Mouse (Mus musculus) cerebellum, adult (tissue): ENCODE measurements around the gene Pkig.
"Not testable (repeated sequence)": the region's sequence is repeated elsewhere in the genome, so short reads cannot be mapped to it uniquely, and the experiment has no call there.

Experiments
- ATAC-seq: cut with Nextera tagmentation; 2 replicates; pipeline ENCODE4 v1.9.2; 2017; ENCODE audit warnings: mild to moderate bottlenecking, moderate library complexity, mixed read lengths; ENCODE audit not compliant: insufficient number of reproducible peaks, low FRiP score, low TSS enrichment

Pkig gene

GRCm38 (mm10) chr2:163642685-163643575, 15.3 kb upstream of the Pkig start:
- no peak for ATAC-seq

DNA sequence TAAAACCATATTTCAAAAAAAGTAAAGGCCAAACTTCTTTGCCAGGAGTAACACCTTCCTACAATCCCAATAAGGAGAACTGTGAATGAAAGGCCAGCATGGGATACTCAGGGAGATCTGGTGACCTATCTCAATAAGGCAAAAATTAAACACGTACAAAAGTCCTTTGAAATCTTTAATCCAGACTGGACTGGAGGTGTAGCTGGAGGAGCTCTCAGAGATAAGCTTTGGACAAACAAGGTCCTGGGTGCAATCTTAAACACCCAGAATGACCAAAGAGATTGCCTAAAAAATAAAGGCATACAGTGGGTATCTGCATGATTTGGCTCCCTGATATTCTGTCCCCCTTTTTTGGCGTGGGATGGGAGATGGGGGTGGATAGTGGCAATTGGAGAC, 14.6 kb upstream of the Pkig start:
- no peak for ATAC-seq

- ATAC-seq: no peak
These were observed 14.1 kb upstream of the Pkig start for GRCm38 (mm10) chr2:163644047-163644446.

GRCm38 (mm10) chr2:163644575-163645385, 13.4 kb upstream of the Pkig start, which contains the start of gene Serinc3:
TSS of gene Serinc3 (minus strand) at chr2:163645131.
- ATAC-seq: peak; percentile 96

GRCm38 (mm10) chr2:163645700-163646460, 12.3 kb upstream of the Pkig start:
- ATAC-seq: no peak

DNA sequence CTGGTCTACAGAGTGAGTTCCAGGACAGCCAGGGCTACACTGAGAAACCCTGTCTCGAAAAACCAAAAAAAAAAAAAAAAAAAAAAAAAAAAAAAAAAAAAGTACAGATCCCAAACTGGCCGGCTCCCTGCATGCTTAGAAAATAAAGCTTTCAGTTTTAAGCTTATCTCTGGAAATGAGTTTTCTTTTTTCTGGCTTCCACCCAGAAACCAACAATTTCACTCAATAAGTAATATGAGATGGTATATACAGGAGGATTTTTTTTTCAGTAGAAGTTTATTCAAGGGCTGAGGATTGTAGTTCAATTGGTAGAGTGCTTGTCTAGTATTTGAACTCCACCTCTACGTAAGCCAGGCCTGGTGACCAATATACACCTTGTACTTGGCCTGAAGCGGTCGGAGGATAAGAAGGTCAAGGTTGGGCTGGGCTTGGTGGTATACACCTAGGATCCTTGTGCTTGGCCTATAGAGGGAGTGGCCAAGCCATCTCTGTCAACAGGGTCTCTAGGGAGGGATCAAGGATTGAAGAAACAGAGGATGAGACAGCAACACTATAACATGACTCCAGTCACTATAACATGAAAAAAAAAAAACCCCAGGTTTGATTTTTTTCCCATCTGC, 11.6 kb upstream of the Pkig start:
- no peak for ATAC-seq

- ATAC-seq: not testable (repeated sequence)
These were observed 2.5 kb upstream of the Pkig start for GRCm38 (mm10) chr2:163655699-163656098.

DNA sequence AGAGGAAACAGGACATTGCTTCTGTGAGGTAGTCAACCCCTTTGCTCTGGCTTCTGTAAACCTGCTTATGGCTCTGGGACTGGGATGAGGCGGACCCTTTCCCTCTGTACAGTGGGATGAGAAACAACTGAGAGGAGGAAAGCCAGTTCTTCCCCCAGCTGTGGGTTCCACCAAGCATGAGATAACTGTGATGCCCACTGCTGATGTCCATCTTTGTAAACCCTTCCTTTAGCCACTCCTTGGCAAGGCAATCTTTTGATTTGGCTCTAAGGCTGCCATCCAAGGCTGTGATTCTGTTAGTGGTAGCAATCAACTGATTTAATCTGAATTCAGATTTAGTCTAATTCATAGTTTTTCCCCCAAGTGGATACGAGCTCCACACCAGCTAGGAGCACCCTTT, 700 bp upstream of the Pkig start:
- no peak for ATAC-seq

- no peak for ATAC-seq
These were observed 755 bp downstream of the Pkig start for GRCm38 (mm10) chr2:163658941-163659340.

- no peak for ATAC-seq
These were observed 1.2 kb downstream of the Pkig start for GRCm38 (mm10) chr2:163659431-163659830.

- no peak for ATAC-seq
These were observed 2.0 kb downstream of the Pkig start for GRCm38 (mm10) chr2:163660103-163660701.

DNA sequence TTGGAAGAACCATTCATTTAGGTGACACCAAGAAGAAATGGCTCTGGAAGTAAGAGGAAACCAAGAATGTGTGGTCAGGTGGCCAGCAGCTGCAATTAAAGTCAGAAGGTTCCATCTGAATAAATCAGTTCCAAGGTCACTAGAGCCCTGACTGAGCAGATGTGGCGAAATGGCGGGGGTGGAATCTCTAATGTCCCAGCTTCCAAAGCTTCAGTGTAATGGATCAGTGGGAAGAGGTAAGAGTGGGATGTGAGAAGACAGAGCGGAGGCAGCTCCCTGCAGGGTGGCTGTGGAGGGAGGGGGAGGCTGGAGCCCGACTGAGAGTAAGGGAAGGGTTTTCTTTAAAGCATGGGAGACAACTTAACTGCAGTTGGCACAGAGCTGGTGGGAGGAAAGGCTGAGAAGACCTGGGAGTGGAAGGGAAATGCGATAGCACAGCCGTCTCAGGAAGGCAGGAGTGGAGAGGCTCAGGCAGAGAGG, 3.2 kb downstream of the Pkig start:
- ATAC-seq: no peak

DNA sequence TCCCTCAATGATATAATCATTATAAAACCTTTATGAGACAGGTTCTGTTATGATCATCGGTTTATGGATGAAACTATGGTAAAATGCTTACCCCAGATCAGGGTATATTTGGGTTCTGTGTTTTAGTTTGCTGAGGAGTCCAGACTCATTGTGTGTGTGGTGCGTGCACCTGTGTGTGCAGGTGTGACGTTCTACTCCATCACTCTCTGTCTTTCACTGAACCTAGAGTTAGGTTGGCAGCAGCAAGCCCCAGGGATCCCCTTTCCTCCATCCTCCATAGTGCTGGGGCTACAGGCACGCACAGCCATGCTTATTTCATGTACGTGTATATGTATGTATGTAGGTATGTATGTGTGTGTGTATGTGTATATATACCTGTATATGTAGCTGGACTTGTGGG, 3.9 kb downstream of the Pkig start:
- ATAC-seq: no peak

- ATAC-seq: no peak
These were observed 4.6 kb downstream of the Pkig start for GRCm38 (mm10) chr2:163662698-163663221.

- ATAC-seq: no peak
These were observed 5.7 kb downstream of the Pkig start for GRCm38 (mm10) chr2:163663930-163664329.

DNA sequence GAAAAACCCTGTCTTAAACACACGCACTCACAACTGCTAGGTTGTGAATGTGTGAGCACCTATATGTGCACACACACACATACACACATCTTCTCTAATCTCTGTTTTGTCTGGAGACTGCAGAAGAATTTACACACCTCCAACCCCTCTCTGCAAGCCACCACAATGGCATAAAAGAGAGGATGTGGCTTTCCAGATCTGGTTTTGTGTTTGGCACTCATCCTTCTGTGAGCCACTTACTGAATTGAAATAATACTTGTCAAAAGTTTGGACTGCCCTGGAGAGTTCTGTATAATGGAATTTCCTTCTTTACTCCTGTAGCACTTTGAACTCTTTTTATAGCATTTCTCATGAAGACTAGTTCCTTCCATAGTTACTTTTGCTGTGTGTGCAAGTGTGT, 8.9 kb downstream of the Pkig start:
- no peak for ATAC-seq

GRCm38 (mm10) chr2:163670872-163671594, 12.8 kb downstream of the Pkig start:
- ATAC-seq: no peak

DNA sequence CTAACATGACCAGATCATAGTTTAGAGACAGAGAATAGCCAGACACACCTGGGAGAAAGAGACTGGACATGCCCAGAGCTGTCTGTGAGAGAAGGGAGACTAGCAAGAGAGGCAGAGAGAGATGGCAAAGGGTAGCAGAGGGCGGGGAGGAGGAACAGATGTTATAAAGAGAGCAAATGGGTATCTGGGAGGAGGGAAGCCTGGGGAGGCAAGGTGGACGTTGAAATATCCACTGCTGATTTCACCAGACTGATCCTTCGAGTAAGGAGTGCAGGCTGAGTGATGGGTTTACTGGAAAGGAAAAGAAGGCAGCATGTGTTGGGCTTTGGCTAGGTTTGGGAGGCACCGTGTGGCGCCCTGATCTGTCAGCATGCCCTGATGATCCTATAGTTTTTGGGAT, 16.2 kb downstream of the Pkig start:
- 0 out of 2 replicates have a peak, but pooled peaks have one; percentile 28 for ATAC-seq

DNA sequence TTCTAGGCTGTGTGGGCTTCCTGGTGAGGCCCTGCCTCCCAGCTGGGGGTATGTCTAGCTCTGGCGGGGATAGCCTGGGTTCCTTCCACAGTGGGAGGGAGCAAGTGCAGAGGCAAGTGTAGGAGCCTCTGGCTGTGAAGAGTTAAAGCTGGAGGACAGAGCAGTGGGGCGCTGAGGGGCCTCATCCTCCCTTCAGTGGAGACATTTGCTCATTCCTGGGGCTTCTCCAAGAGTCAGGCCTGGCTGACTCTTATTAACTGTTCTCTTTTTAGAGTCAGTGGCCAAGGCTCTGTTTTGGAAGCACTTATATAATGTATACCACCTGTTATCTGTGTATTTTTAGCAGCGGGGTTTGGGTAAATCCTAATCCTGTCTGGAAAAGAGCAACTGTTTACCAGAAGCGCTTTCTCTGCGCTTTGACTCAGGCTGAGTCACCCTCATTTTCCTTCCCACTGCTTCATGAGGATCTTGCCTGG, 17.0 kb downstream of the Pkig start:
- peak; percentile 85 for ATAC-seq
